Mouse (Mus musculus): ENCODE measurements around the gene Stum.

DNA sequence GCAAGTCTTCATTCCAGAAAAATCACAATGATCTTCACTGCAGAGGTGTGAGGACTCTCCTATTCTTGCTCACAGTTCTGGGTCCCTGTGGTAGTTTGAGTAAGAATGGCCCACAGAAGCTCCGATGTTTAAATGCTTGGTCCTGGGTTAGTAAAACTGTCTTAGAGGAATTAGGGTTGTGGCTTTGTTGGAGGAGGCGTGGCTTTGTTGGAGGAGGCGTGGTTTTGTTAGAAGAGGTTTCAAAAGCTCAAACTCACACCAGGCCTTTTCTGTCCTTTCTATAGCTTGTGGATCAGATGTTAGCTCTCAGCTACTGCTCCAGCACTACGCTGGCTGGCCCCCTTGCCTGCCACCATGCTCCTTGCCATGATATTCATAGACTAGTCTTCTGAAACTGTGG, 27.6 kb upstream of the Stum start:
- TF ChIP-seq CTCF (IDR thresholded peaks at IDR 0.05; ENCODE audit: low read depth, low read length): no peak
- no peak for TF ChIP-seq GATA1 (IDR thresholded peaks at IDR 0.05; ENCODE audit: borderline replicate concordance, low read length)
- TF ChIP-seq TAL1 (conservative IDR thresholded peaks at IDR 0.05; ENCODE audit: low read depth, low read length): no peak
- no peak for TF ChIP-seq GATA2 (IDR thresholded peaks at IDR 0.05; ENCODE audit: borderline replicate concordance, low read depth, low read length)
- no peak for TF ChIP-seq POLR2AphosphoS5 (IDR thresholded peaks at IDR 0.05; ENCODE audit: insufficient replicate concordance, low read depth, low read length)
